Comparison of ENCODE assay signal across 15 mouse cellular contexts in genomic region chr3:102743781-102744471, GRCm38 (mm10). TPM values are rescaled to one million over a fixed set of nuclear protein-coding genes. Genes with fewer than 3 reads are reported as not detected.
DNase-seq lines count a peak whose midpoint lies in the region; ATAC-seq lines count a peak whose summit lies in the region.
"Had no signal": no experiment of that assay in that cellular context is flagged by ENCODE, and none has a peak within 500 bp of the region (broad histone marks: within the 10 kb centered on the region; RNA-seq: fewer than 3 reads in every experiment).

No protein-coding gene starts in this region.

- no peaks in the 10 kb centered on the region for H3K9me3 ChIP-seq in hindbrain, embryonic 10.5 days
- no peaks in the 10 kb centered on the region for H3K9me3 ChIP-seq in hindbrain, embryonic 14.5 days (ENCODE audit: control insufficient read depth, low read length)
- H3K9me3 ChIP-seq in megakaryocyte, embryonic 14.5 days = no peaks in the 10 kb centered on the region
- no peaks in the 10 kb centered on the region for H3K9me3 ChIP-seq in hindbrain, embryonic 13.5 days
- H3K9me3 ChIP-seq: intestine, embryonic 15.5 days had no signal

- no peaks in the 10 kb centered on the region for H3K36me3 ChIP-seq in hindbrain, embryonic 10.5 days
- no peaks in the 10 kb centered on the region for H3K36me3 ChIP-seq in hindbrain, embryonic 14.5 days (replicated peaks; ENCODE audit: control insufficient read depth, insufficient read depth)
- H3K36me3 ChIP-seq in megakaryocyte, embryonic 14.5 days (replicated peaks; ENCODE audit: low read length) = peaks cover 48% of the 10 kb centered on the region
- no peaks in the 10 kb centered on the region for H3K36me3 ChIP-seq in hindbrain, embryonic 13.5 days
- H3K36me3 ChIP-seq: intestine, embryonic 15.5 days had no signal

- no peak overlapping the region for H3K4me3 ChIP-seq in hindbrain, embryonic 10.5 days
- no peak overlapping the region for H3K4me3 ChIP-seq in hindbrain, embryonic 14.5 days (replicated peaks; ENCODE audit: low read length)
- H3K4me3 ChIP-seq in megakaryocyte, embryonic 14.5 days (replicated peaks) = peak overlapping the region; percentile 6
- no peak overlapping the region for H3K4me3 ChIP-seq in hindbrain, embryonic 13.5 days
- H3K4me3 ChIP-seq: intestine, embryonic 15.5 days had no signal

- WGBS in hindbrain, embryonic 10.5 days = 83% methylated on average over 9 of the region's 9 CpGs
- 72% methylated on average over 9 of the region's 9 CpGs for WGBS in hindbrain, embryonic 14.5 days
- 69% methylated on average over 9 of the region's 9 CpGs for WGBS in hindbrain, embryonic 13.5 days

- no peak for ATAC-seq in hindbrain, embryonic 14.5 days (ENCODE audit: low FRiP score)
- no peak for ATAC-seq in megakaryocyte, adult 5-6 weeks (ENCODE audit: poor library complexity, severe bottlenecking)
- no peak for ATAC-seq in hindbrain, embryonic 13.5 days (ENCODE audit: low FRiP score)
- ATAC-seq in CD4-positive, CD25-positive, alpha-beta regulatory T cell, adult 4 months = no peak
- no peak for ATAC-seq in granulocyte monocyte progenitor cell, adult 5-6 weeks (replicated peaks; ENCODE audit: poor library complexity, severe bottlenecking)

- no peak overlapping the region for H3K9ac ChIP-seq in hindbrain, embryonic 14.5 days
- H3K9ac ChIP-seq in hindbrain, embryonic 13.5 days = no peak overlapping the region
- H3K9ac ChIP-seq: intestine, embryonic 15.5 days had no signal

- DNase-seq in hindbrain, embryonic 10.5 days (ENCODE audit: low spot score) = no peak
- no peak for DNase-seq in hindbrain, embryonic 14.5 days (ENCODE audit: low spot score)
- DNase-seq: adrenal gland, postnatal 25 days; cerebellum, adult 18-20 months; kidney, postnatal 36 days; thymus, postnatal 36 days had no signal

- peaks cover 40% of the 10 kb centered on the region for H3K4me1 ChIP-seq in hindbrain, embryonic 10.5 days (replicated peaks)
- H3K4me1 ChIP-seq in hindbrain, embryonic 14.5 days (replicated peaks; ENCODE audit: control insufficient read depth, insufficient read depth, low read length) = peaks cover 12% of the 10 kb centered on the region; the same call in 1 of the 2 replicates
- H3K4me1 ChIP-seq in megakaryocyte, embryonic 14.5 days = peaks cover 95% of the 10 kb centered on the region
- peaks cover 31% of the 10 kb centered on the region for H3K4me1 ChIP-seq in hindbrain, embryonic 13.5 days (replicated peaks)

- H3K27ac ChIP-seq in hindbrain, embryonic 10.5 days = 0 out of 2 replicates have a peak overlapping the region, but pooled peaks have one; percentile 35
- no peak overlapping the region for H3K27ac ChIP-seq in hindbrain, embryonic 14.5 days
- peak overlapping the region; percentile 5; the same call in 1 of the 2 replicates for H3K27ac ChIP-seq in hindbrain, embryonic 13.5 days

- no peaks in the 10 kb centered on the region for H3K27me3 ChIP-seq in hindbrain, embryonic 10.5 days (ENCODE audit: insufficient read depth, poor library complexity, severe bottlenecking)
- no peaks in the 10 kb centered on the region for H3K27me3 ChIP-seq in hindbrain, embryonic 14.5 days (ENCODE audit: control insufficient read depth, insufficient read depth, low read length)
- no peaks in the 10 kb centered on the region for H3K27me3 ChIP-seq in megakaryocyte, embryonic 14.5 days (replicated peaks)
- H3K27me3 ChIP-seq in hindbrain, embryonic 13.5 days = no peaks in the 10 kb centered on the region
- H3K27me3 ChIP-seq: intestine, embryonic 15.5 days had no signal

- no peak overlapping the region for H3K4me2 ChIP-seq in hindbrain, embryonic 14.5 days (replicated peaks)
- no peak overlapping the region for H3K4me2 ChIP-seq in hindbrain, embryonic 13.5 days
- H3K4me2 ChIP-seq: intestine, embryonic 15.5 days had no signal

RNA-seq across cellular contexts. Expression of gene Tspan2, which starts 9.6 kb away (rescaled TPM):
- polyA plus RNA-seq in hindbrain, embryonic 10.5 days (2016; fragmentation: Nextera tagmentation; extraction: Ambion mirVana) = 9.1 and 10.4 TPM in 2 replicates
- polyA plus RNA-seq in hindbrain, embryonic 14.5 days (2014; fragmentation: Nextera tagmentation; extraction: Ambion mirVana) = 15.4 and 16.1 TPM in 2 replicates
- 0.21 TPM in 1 of 2 replicates, not detected in the other for polyA plus RNA-seq in megakaryocyte, embryonic 14.5 days (2012; ENCODE audit: insufficient read depth, low replicate concordance)
- total RNA-seq in megakaryocyte, adult 5-6 weeks (2015) = 4.0 and 4.7 TPM in 2 replicates
- total RNA-seq in megakaryocyte, adult 5-6 weeks (2017) = 2.7 and 2.8 TPM in 2 replicates
- 7.5 and 8.6 TPM in 2 replicates for polyA plus RNA-seq in hindbrain, embryonic 13.5 days (2015; fragmentation: Nextera tagmentation; extraction: Ambion mirVana)
- polyA plus RNA-seq in CD4-positive, CD25-positive, alpha-beta regulatory T cell, adult 4 months (2017; shearing (Covaris generic)) = 1 to 10 TPM in 1 of 2 experiments, under 1 TPM in 1; 0.70 to 1.3 TPM
- total RNA-seq in granulocyte monocyte progenitor cell, adult 5-6 weeks (2014; fragmentation: Nextera tagmentation) = 27.8 and 30.1 TPM in 2 replicates
- total RNA-seq in granulocyte monocyte progenitor cell, adult 5-6 weeks (2017) = 18.4 and 19.9 TPM in 2 replicates

RNA-seq across cellular contexts. Expression of gene Tshb, which starts 38.6 kb away (rescaled TPM):
- polyA plus RNA-seq in hindbrain, embryonic 10.5 days (2016; fragmentation: Nextera tagmentation; extraction: Ambion mirVana) = 0.11 TPM in 1 of 2 replicates, not detected in the other
- polyA plus RNA-seq in hindbrain, embryonic 14.5 days (2014; fragmentation: Nextera tagmentation; extraction: Ambion mirVana) = 0.31 and 0.50 TPM in 2 replicates
- not detected in 2 replicates for polyA plus RNA-seq in megakaryocyte, embryonic 14.5 days (2012; ENCODE audit: insufficient read depth, low replicate concordance)
- not detected in 2 replicates for total RNA-seq in megakaryocyte, adult 5-6 weeks (2015)
- not detected in 2 replicates for total RNA-seq in megakaryocyte, adult 5-6 weeks (2017)
- polyA plus RNA-seq in hindbrain, embryonic 13.5 days (2015; fragmentation: Nextera tagmentation; extraction: Ambion mirVana) = 0.13 and 0.30 TPM in 2 replicates
- not detected for polyA plus RNA-seq in CD4-positive, CD25-positive, alpha-beta regulatory T cell, adult 4 months (2017; shearing (Covaris generic))
- not detected in 2 replicates for total RNA-seq in granulocyte monocyte progenitor cell, adult 5-6 weeks (2014; fragmentation: Nextera tagmentation)
- total RNA-seq in granulocyte monocyte progenitor cell, adult 5-6 weeks (2017) = not detected in 2 replicates
- total RNA-seq: adrenal gland, postnatal 25 days; gastrocnemius, adult 8-10 months; left cerebral cortex, postnatal 25 days; megakaryocyte progenitor cell, adult 5-6 weeks had no signal
